Mouse (Mus musculus): ENCODE results near the gene Rassf8. TPM values are rescaled to one million over a fixed set of nuclear protein-coding genes. Genes with fewer than 3 reads are reported as not detected.

Rassf8 gene
- polyA plus RNA-seq, 1 experiment from 2014 or later = 4.8 TPM

- Histone ChIP-seq H3K27me3 (no peaks in the 10 kb centered on the region), H3K4me1 (replicated peaks) (peaks cover 15% of the 10 kb centered on the region), H3K4me3 (no peak overlapping the region), H3K36me3 (no peaks in the 10 kb centered on the region), H3K27ac (replicated peaks) (no peak overlapping the region), H3K9ac (no peak overlapping the region), H3K4me2 (no peak overlapping the region), H3K9me3 (no peaks in the 10 kb centered on the region)
- WGBS = 90% methylated on average over 6 of the region's 6 CpGs
- ATAC-seq (ENCODE audit: low read depth) = no peak
These were observed 7.9 kb downstream of the Rassf8 start for GRCm38 (mm10) chr6:145754416-145754815.

GRCm38 (mm10) chr6:145755942-145756639 is 9.5 kb downstream of the Rassf8 start:
- H3K4me1 ChIP-seq (replicated peaks) = peaks cover 15% of the 10 kb centered on the region
- no peaks in the 10 kb centered on the region for H3K27me3 ChIP-seq
- 65% methylated on average over 14 of the region's 14 CpGs for WGBS
- no peaks in the 10 kb centered on the region for H3K36me3 ChIP-seq
- no peak overlapping the region for H3K9ac ChIP-seq
- H3K4me3 ChIP-seq = no peak overlapping the region
- H3K9me3 ChIP-seq = no peaks in the 10 kb centered on the region
- no peak for ATAC-seq (ENCODE audit: low read depth)
- no peak overlapping the region for H3K4me2 ChIP-seq
- no peak overlapping the region for H3K27ac ChIP-seq (replicated peaks)

- 76% methylated on average over 6 of the region's 6 CpGs for WGBS
- no peaks in the 10 kb centered on the region for H3K9me3 ChIP-seq
- no peak overlapping the region for H3K4me3 ChIP-seq
- no peak overlapping the region for H3K4me2 ChIP-seq
- no peaks in the 10 kb centered on the region for H3K36me3 ChIP-seq
- no peak for ATAC-seq (ENCODE audit: low read depth)
- no peaks in the 10 kb centered on the region for H3K27me3 ChIP-seq
- peaks cover 15% of the 10 kb centered on the region for H3K4me1 ChIP-seq (replicated peaks)
- no peak overlapping the region for H3K27ac ChIP-seq (replicated peaks)
- no peak overlapping the region for H3K9ac ChIP-seq
These were observed 10.1 kb downstream of the Rassf8 start for GRCm38 (mm10) chr6:145756640-145757005.

GRCm38 (mm10) chr6:145757346-145757745 is 10.8 kb downstream of the Rassf8 start:
- 79% methylated on average over 3 of the region's 3 CpGs for WGBS
- Histone ChIP-seq H3K27ac (replicated peaks) (no peak overlapping the region), H3K9me3 (no peaks in the 10 kb centered on the region), H3K36me3 (no peaks in the 10 kb centered on the region), H3K4me2 (no peak overlapping the region), H3K4me3 (no peak overlapping the region), H3K9ac (no peak overlapping the region), H3K27me3 (no peaks in the 10 kb centered on the region), H3K4me1 (replicated peaks) (peaks cover 15% of the 10 kb centered on the region)
- no peak for ATAC-seq (ENCODE audit: low read depth)

GRCm38 (mm10) chr6:145758685-145759084 is 12.1 kb downstream of the Rassf8 start:
- 76% methylated on average over 10 of the region's 10 CpGs for WGBS
- Histone ChIP-seq H3K36me3 (no peaks in the 10 kb centered on the region), H3K27me3 (no peaks in the 10 kb centered on the region), H3K9ac (no peak overlapping the region), H3K4me3 (no peak overlapping the region), H3K27ac (replicated peaks) (no peak overlapping the region), H3K4me1 (replicated peaks) (peaks cover 18% of the 10 kb centered on the region), H3K9me3 (no peaks in the 10 kb centered on the region), H3K4me2 (no peak overlapping the region)
- ATAC-seq (ENCODE audit: low read depth) = no peak

GRCm38 (mm10) chr6:145759432-145759831 is 12.9 kb downstream of the Rassf8 start:
- Histone ChIP-seq H3K4me3 (no peak overlapping the region), H3K4me1 (replicated peaks) (peaks cover 19% of the 10 kb centered on the region), H3K9me3 (no peaks in the 10 kb centered on the region), H3K27me3 (no peaks in the 10 kb centered on the region), H3K27ac (replicated peaks) (no peak overlapping the region), H3K4me2 (no peak overlapping the region), H3K36me3 (no peaks in the 10 kb centered on the region), H3K9ac (no peak overlapping the region)
- WGBS = 87% methylated on average over 2 of the region's 2 CpGs
- ATAC-seq (ENCODE audit: low read depth) = no peak

- no peak overlapping the region for H3K4me3 ChIP-seq
- peaks cover 19% of the 10 kb centered on the region for H3K4me1 ChIP-seq (replicated peaks)
- no peaks in the 10 kb centered on the region for H3K27me3 ChIP-seq
- H3K4me2 ChIP-seq = no peak overlapping the region
- ATAC-seq (ENCODE audit: low read depth) = no peak
- WGBS = 86% methylated on average over 4 of the region's 4 CpGs
- no peaks in the 10 kb centered on the region for H3K36me3 ChIP-seq
- H3K9ac ChIP-seq = no peak overlapping the region
- H3K27ac ChIP-seq (replicated peaks) = no peak overlapping the region
- no peaks in the 10 kb centered on the region for H3K9me3 ChIP-seq
These were observed 13.9 kb downstream of the Rassf8 start for GRCm38 (mm10) chr6:145760246-145761016.

- H3K27me3 ChIP-seq = no peaks in the 10 kb centered on the region
- H3K4me3 ChIP-seq = no peak overlapping the region
- H3K9me3 ChIP-seq = no peaks in the 10 kb centered on the region
- no peak overlapping the region for H3K4me2 ChIP-seq
- H3K4me1 ChIP-seq (replicated peaks) = peaks cover 12% of the 10 kb centered on the region
- WGBS = 89% methylated on average over 3 of the region's 3 CpGs
- ATAC-seq (ENCODE audit: low read depth) = no peak
- H3K9ac ChIP-seq = no peak overlapping the region
- H3K27ac ChIP-seq (replicated peaks) = no peak overlapping the region
- H3K36me3 ChIP-seq = no peaks in the 10 kb centered on the region
These were observed 14.8 kb downstream of the Rassf8 start for GRCm38 (mm10) chr6:145761151-145761935.

- no peak for ATAC-seq (ENCODE audit: low read depth)
- no peak overlapping the region for H3K27ac ChIP-seq (replicated peaks)
- H3K36me3 ChIP-seq = no peaks in the 10 kb centered on the region
- no peak overlapping the region for H3K4me2 ChIP-seq
- peaks cover 10% of the 10 kb centered on the region; the same call in 1 of the 2 replicates for H3K4me1 ChIP-seq (replicated peaks)
- no peak overlapping the region for H3K4me3 ChIP-seq
- no peaks in the 10 kb centered on the region for H3K27me3 ChIP-seq
- no peaks in the 10 kb centered on the region for H3K9me3 ChIP-seq
- H3K9ac ChIP-seq = no peak overlapping the region
- 97% methylated on average over 3 of the region's 3 CpGs for WGBS
These were observed 15.5 kb downstream of the Rassf8 start for GRCm38 (mm10) chr6:145762016-145762415.

- no peak overlapping the region for H3K4me2 ChIP-seq
- peaks cover 17% of the 10 kb centered on the region; the same call in 1 of the 2 replicates for H3K4me1 ChIP-seq (replicated peaks)
- 90% methylated on average over 4 of the region's 4 CpGs for WGBS
- H3K9me3 ChIP-seq = no peaks in the 10 kb centered on the region
- H3K27me3 ChIP-seq = no peaks in the 10 kb centered on the region
- no peak overlapping the region for H3K27ac ChIP-seq (replicated peaks)
- ATAC-seq (ENCODE audit: low read depth) = no peak
- H3K36me3 ChIP-seq = no peaks in the 10 kb centered on the region
- no peak overlapping the region for H3K9ac ChIP-seq
- no peak overlapping the region for H3K4me3 ChIP-seq
These were observed 16.5 kb downstream of the Rassf8 start for GRCm38 (mm10) chr6:145763051-145763450.

- H3K4me3 ChIP-seq = no peak overlapping the region
- WGBS = 75% methylated on average over 7 of the region's 7 CpGs
- no peak for ATAC-seq (ENCODE audit: low read depth)
- H3K4me2 ChIP-seq = no peak overlapping the region
- no peak overlapping the region for H3K27ac ChIP-seq (replicated peaks)
- H3K36me3 ChIP-seq = no peaks in the 10 kb centered on the region
- peaks cover 16% of the 10 kb centered on the region for H3K4me1 ChIP-seq (replicated peaks)
- H3K27me3 ChIP-seq = no peaks in the 10 kb centered on the region
- no peaks in the 10 kb centered on the region for H3K9me3 ChIP-seq
- H3K9ac ChIP-seq = no peak overlapping the region
These were observed 18.5 kb downstream of the Rassf8 start for GRCm38 (mm10) chr6:145765011-145765410.

- H3K27ac ChIP-seq (replicated peaks) = no peak overlapping the region
- no peak overlapping the region for H3K9ac ChIP-seq
- WGBS = 87% methylated on average over 6 of the region's 6 CpGs
- H3K4me1 ChIP-seq (replicated peaks) = peaks cover 23% of the 10 kb centered on the region
- H3K27me3 ChIP-seq = no peaks in the 10 kb centered on the region
- H3K36me3 ChIP-seq = no peaks in the 10 kb centered on the region
- no peak overlapping the region for H3K4me3 ChIP-seq
- ATAC-seq (ENCODE audit: low read depth) = no peak
- H3K4me2 ChIP-seq = no peak overlapping the region
- no peaks in the 10 kb centered on the region for H3K9me3 ChIP-seq
These were observed 20.4 kb downstream of the Rassf8 start for GRCm38 (mm10) chr6:145766971-145767370.

Measured in neural tube, embryonic 13.5 days (tissue).